Mouse (Mus musculus) forebrain, embryonic 15.5 days (tissue): Measurements from ENCODE around the gene Gcc1. TPM values are rescaled to one million over a fixed set of nuclear protein-coding genes. Genes with fewer than 3 reads are reported as not detected.

Experiments
- ATAC-seq: fragments of 200-750 bp; cut with Nextera tagmentation; replicated peaks from 2 replicates; pipeline ENCODE4 v1.8.0; 2017; ENCODE audit warnings: mild to moderate bottlenecking, moderate TSS enrichment, moderate library complexity
- H3K27ac ChIP-seq: fragments of 300-500 bp; sonication (generic); replicated peaks from 2 replicates; pipeline ENCODE4 v1.5.1; 2015; ENCODE audit warnings: mild to moderate bottlenecking, inconsistent platforms
- H3K27me3 ChIP-seq: fragments of 300-500 bp; sonication (generic); 2 replicates; pipeline ENCODE4 v1.6.1; 2015; ENCODE audit warnings: inconsistent platforms
- H3K36me3 ChIP-seq: fragments of 300-500 bp; sonication (generic); 2 replicates; pipeline ENCODE4 v1.6.1; 2015; ENCODE audit warnings: mild to moderate bottlenecking, inconsistent platforms
- H3K4me1 ChIP-seq: fragments of 300-500 bp; sonication (generic); 2 replicates; pipeline ENCODE4 v1.6.1; 2015; ENCODE audit warnings: inconsistent platforms
- H3K4me2 ChIP-seq: fragments of 300-500 bp; sonication (generic); replicated peaks from 2 replicates; pipeline ENCODE4 v1.6.1; 2015; ENCODE audit warnings: mild to moderate bottlenecking, inconsistent platforms
- H3K4me3 ChIP-seq: fragments of 300-500 bp; sonication (generic); 2 replicates; pipeline ENCODE4 v1.5.1; 2015; ENCODE audit warnings: mild to moderate bottlenecking, inconsistent platforms
- H3K9ac ChIP-seq: fragments of 300-500 bp; sonication (generic); replicated peaks from 2 replicates; pipeline ENCODE4 v1.6.1; 2015; ENCODE audit warnings: mild to moderate bottlenecking, inconsistent platforms
- H3K9me3 ChIP-seq: fragments of 300-500 bp; sonication (generic); 2 replicates; pipeline ENCODE4 v1.6.1; 2016; ENCODE audit warnings: inconsistent platforms
- WGBS: fragments of 180-500 bp; shearing (Covaris S2); methylation state at CpG from one replicate; pipeline ENCODE4 v1.1.7; 2015; ENCODE audit warnings: mixed read lengths; 5-methylcytosine and 5-hydroxymethylcytosine counted together
- polyA plus RNA-seq: library from polyadenylated mRNA; unstranded; fragments of >200 nt; fragmentation: Nextera tagmentation; extraction: Ambion mirVana; gene quantifications from 2 replicates; pipeline ENCODE4 v1.2.1, GENCODE M21; 2015

Gcc1 gene
- polyA plus RNA-seq, 1 experiment from 2014 or later, result 15.9 TPM

- WGBS, result 81% methylated on average over 17 of the region's 17 CpGs
- peak overlapping the region; percentile 69 for H3K4me3 ChIP-seq
- peak overlapping the region; percentile 63; the same call in 1 of the 2 replicates for H3K9ac ChIP-seq
- no peaks in the 10 kb centered on the region for H3K27me3 ChIP-seq
- H3K4me1 ChIP-seq, result peaks cover 43% of the 10 kb centered on the region
- no peak for ATAC-seq
- H3K9me3 ChIP-seq, result no peaks in the 10 kb centered on the region
- H3K27ac ChIP-seq, result no peak overlapping the region
- peaks cover 41% of the 10 kb centered on the region for H3K36me3 ChIP-seq
- peak overlapping the region; percentile 92 for H3K4me2 ChIP-seq
Observed at GRCm38 (mm10) chr6:28420361-28420760, 7.8 kb downstream of the Gcc1 start.

DNA sequence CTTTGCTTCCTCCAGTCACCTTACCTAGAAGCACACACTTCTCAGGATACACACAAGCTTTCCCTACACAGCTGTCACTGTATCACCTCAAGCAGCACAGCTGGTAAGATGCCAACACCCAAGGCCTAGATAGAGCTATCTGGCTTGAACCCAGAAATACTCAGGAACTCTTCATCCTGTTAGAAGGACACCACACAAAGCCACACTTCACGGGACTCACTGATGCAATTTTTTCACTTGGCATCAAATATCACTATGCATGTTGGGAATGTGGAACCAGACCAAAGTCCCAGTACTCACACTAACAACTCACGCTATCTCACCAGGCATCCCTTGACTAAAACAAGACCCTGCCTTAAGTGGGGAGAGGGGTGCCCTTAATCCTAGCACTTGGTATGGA, 8.5 kb downstream of the Gcc1 start:
- H3K9ac ChIP-seq, result no peak overlapping the region
- H3K9me3 ChIP-seq, result no peaks in the 10 kb centered on the region
- peaks cover 37% of the 10 kb centered on the region for H3K4me1 ChIP-seq
- WGBS, result 72% methylated on average over 2 of the region's 2 CpGs
- H3K36me3 ChIP-seq, result peaks cover 47% of the 10 kb centered on the region
- no peaks in the 10 kb centered on the region for H3K27me3 ChIP-seq
- H3K4me3 ChIP-seq, result no peak overlapping the region
- H3K4me2 ChIP-seq, result peak overlapping the region; percentile 92
- H3K27ac ChIP-seq, result no peak overlapping the region
- ATAC-seq, result no peak

- ATAC-seq, result no peak
- H3K4me1 ChIP-seq, result peaks cover 30% of the 10 kb centered on the region
- H3K9me3 ChIP-seq, result no peaks in the 10 kb centered on the region
- no peaks in the 10 kb centered on the region for H3K27me3 ChIP-seq
- H3K9ac ChIP-seq, result no peak overlapping the region
- WGBS, result 84% methylated on average over 14 of the region's 14 CpGs
- no peak overlapping the region for H3K4me3 ChIP-seq
- peaks cover 55% of the 10 kb centered on the region for H3K36me3 ChIP-seq
- H3K27ac ChIP-seq, result no peak overlapping the region
- no peak overlapping the region for H3K4me2 ChIP-seq
Observed at GRCm38 (mm10) chr6:28418449-28418848, 9.7 kb downstream of the Gcc1 start.

DNA sequence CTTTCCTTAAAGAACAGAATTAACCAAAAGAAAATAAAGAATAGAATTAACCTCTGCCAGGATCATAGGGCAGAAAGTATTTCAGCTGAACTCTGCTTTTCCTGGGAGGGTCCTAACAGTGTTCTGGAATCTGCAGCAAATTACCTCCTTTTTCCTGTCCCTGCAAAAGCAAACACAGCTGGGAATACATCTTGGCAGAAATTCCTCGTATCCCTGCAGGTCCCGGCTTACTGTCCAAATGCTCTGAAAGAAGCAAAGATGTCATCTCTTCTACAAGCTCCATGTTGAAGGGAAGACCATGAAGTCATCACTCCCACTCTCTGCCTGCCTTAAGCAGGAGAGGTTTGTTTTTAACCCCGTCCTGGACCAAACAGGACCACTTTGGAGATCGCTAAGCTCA, 11.2 kb downstream of the Gcc1 start:
- Histone ChIP-seq H3K9ac (no peak overlapping the region), H3K4me3 (no peak overlapping the region), H3K4me2 (no peak overlapping the region), H3K36me3 (peaks cover 57% of the 10 kb centered on the region), H3K27ac (no peak overlapping the region), H3K27me3 (no peaks in the 10 kb centered on the region), H3K4me1 (peaks cover 26% of the 10 kb centered on the region), H3K9me3 (no peaks in the 10 kb centered on the region)
- ATAC-seq, result no peak
- WGBS, result 77% methylated on average over 4 of the region's 4 CpGs

DNA sequence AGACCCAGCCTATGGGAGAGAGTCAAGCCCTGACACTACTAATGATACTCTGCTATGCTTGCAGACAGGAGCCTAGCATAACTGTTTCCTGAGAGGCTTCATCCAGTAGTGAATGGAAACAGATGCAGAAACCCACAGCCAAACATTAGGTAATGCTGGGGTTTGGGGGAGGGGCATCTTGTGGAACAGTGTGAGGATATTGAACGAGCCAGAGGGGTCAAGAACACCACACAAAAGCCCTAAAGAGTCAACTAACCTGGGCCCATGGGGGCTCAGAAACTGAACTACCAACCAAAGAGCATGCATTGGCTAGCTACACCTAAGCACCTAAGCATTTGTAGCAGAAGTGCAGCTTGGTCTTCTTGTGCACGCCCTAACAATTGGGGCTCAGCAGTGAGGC, 17.0 kb downstream of the Gcc1 start:
- Histone ChIP-seq H3K4me1 (no peaks in the 10 kb centered on the region), H3K27ac (no peak overlapping the region), H3K9ac (no peak overlapping the region), H3K4me3 (no peak overlapping the region), H3K9me3 (no peaks in the 10 kb centered on the region), H3K36me3 (peaks cover 25% of the 10 kb centered on the region), H3K4me2 (no peak overlapping the region), H3K27me3 (no peaks in the 10 kb centered on the region)
- ATAC-seq, result no peak
- WGBS, result 78% methylated on average over 2 of the region's 2 CpGs

GRCm38 (mm10) chr6:28410053-28410452, 18.1 kb downstream of the Gcc1 start:
- H3K36me3 ChIP-seq, result peaks cover 14% of the 10 kb centered on the region; the same call in 1 of the 2 replicates
- no peak for ATAC-seq
- H3K4me2 ChIP-seq, result no peak overlapping the region
- no peak overlapping the region for H3K27ac ChIP-seq
- no peak overlapping the region for H3K9ac ChIP-seq
- H3K4me3 ChIP-seq, result no peak overlapping the region
- H3K27me3 ChIP-seq, result no peaks in the 10 kb centered on the region
- no peaks in the 10 kb centered on the region for H3K4me1 ChIP-seq
- H3K9me3 ChIP-seq, result no peaks in the 10 kb centered on the region
- 92% methylated on average over 9 of the region's 9 CpGs for WGBS

- no peaks in the 10 kb centered on the region for H3K36me3 ChIP-seq
- H3K9me3 ChIP-seq, result 0 out of 2 replicates have a peak, but pooled peaks cover 3% of the 10 kb centered on the region
- no peak for ATAC-seq
- H3K4me3 ChIP-seq, result no peak overlapping the region
- H3K27me3 ChIP-seq, result no peaks in the 10 kb centered on the region
- H3K4me1 ChIP-seq, result peaks cover 16% of the 10 kb centered on the region
- H3K9ac ChIP-seq, result no peak overlapping the region
- no peak overlapping the region for H3K4me2 ChIP-seq
- H3K27ac ChIP-seq, result no peak overlapping the region
- 93% methylated on average over 4 of the region's 4 CpGs for WGBS
Observed at GRCm38 (mm10) chr6:28399791-28400190, 28.4 kb downstream of the Gcc1 start.

- Histone ChIP-seq H3K27me3 (no peaks in the 10 kb centered on the region), H3K27ac (no peak overlapping the region), H3K4me3 (no peak overlapping the region), H3K9me3 (0 out of 2 replicates have a peak, but pooled peaks cover 3% of the 10 kb centered on the region), H3K4me1 (peaks cover 16% of the 10 kb centered on the region), H3K9ac (no peak overlapping the region), H3K36me3 (no peaks in the 10 kb centered on the region), H3K4me2 (no peak overlapping the region)
- no peak for ATAC-seq
- WGBS, result 87% methylated on average over 3 of the region's 3 CpGs
Observed at GRCm38 (mm10) chr6:28398726-28399125, 29.5 kb downstream of the Gcc1 start.

DNA sequence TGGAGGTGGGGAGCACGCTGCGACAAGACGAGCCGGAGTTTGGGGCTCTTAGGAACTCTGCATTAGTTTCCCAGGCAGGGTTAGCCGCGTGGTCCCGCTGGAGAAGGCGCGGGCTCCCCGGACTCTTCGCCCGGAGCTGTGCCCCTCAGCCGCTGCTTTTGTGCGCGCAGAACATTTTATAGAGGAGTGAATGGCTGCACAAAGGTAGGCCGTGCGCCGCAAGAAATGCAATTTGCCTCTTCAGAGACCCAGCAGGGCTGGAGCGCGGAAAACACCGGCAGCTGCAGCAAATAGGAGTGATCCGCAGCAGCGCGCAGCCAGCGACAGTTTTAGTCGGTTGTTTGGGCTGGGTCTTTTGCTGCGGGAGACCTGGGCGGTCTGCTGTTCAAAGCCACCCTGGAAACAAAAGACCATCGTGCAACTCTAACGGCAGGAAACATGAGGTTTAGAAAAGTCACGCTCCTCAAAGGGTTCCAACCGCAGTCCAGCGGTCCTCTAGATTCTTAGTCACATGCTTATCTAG, 30.4 kb downstream of the Gcc1 start, which contains the start of gene Zfp800:
Zfp800 (minus strand) TSS at position 325 of the 523 bp plus-strand sequence.
- Histone ChIP-seq H3K36me3 (no peaks in the 10 kb centered on the region), H3K4me3 (peak within 1 kb of the TSS; percentile 56), H3K4me2 (peak within 1 kb of the TSS; percentile 73), H3K27ac (peak within 1 kb of the TSS; percentile 65), H3K9me3 (0 out of 2 replicates have a peak, but pooled peaks cover 3% of the 10 kb centered on the region), H3K27me3 (no peaks in the 10 kb centered on the region), H3K4me1 (peaks cover 16% of the 10 kb centered on the region), H3K9ac (peak within 1 kb of the TSS; percentile 62)
- peak; percentile 67 for ATAC-seq
- under 1% methylated on average over 33 of the region's 33 CpGs for WGBS

- WGBS, result 1% methylated on average over 19 of the region's 19 CpGs
- H3K4me1 ChIP-seq, result peaks cover 16% of the 10 kb centered on the region
- peak; percentile 68 for ATAC-seq
Observed at GRCm38 (mm10) chr6:28396853-28397457, 31.2 kb downstream of the Gcc1 start.

GRCm38 (mm10) chr6:28396051-28396852, 31.9 kb downstream of the Gcc1 start:
- peak overlapping the region; percentile 65 for H3K27ac ChIP-seq

More at GRCm38 (mm10) chr6:28396853-28397457, 31.2 kb downstream of the Gcc1 start:
- no peaks in the 10 kb centered on the region for H3K27me3 ChIP-seq
- H3K4me3 ChIP-seq, result peak overlapping the region; percentile 56
- peak overlapping the region; percentile 62 for H3K9ac ChIP-seq
- H3K9me3 ChIP-seq, result 0 out of 2 replicates have a peak, but pooled peaks cover 3% of the 10 kb centered on the region
- no peaks in the 10 kb centered on the region for H3K36me3 ChIP-seq
- peak overlapping the region; percentile 65 for H3K27ac ChIP-seq
- H3K4me2 ChIP-seq, result peak overlapping the region; percentile 73

GRCm38 (mm10) chr6:28389038-28389437, 39.2 kb downstream of the Gcc1 start:
- ATAC-seq, result no peak
- WGBS, result 86% methylated on average over 3 of the region's 3 CpGs
- H3K4me3 ChIP-seq, result no peak overlapping the region
- no peak overlapping the region for H3K27ac ChIP-seq
- no peaks in the 10 kb centered on the region for H3K36me3 ChIP-seq
- no peak overlapping the region for H3K4me2 ChIP-seq
- H3K27me3 ChIP-seq, result no peaks in the 10 kb centered on the region
- no peaks in the 10 kb centered on the region for H3K4me1 ChIP-seq
- no peak overlapping the region for H3K9ac ChIP-seq
- no peaks in the 10 kb centered on the region for H3K9me3 ChIP-seq

More at GRCm38 (mm10) chr6:28396051-28396852, 31.9 kb downstream of the Gcc1 start:
- Histone ChIP-seq H3K36me3 (no peaks in the 10 kb centered on the region), H3K9ac (no peak overlapping the region), H3K9me3 (0 out of 2 replicates have a peak, but pooled peaks cover 3% of the 10 kb centered on the region), H3K27me3 (no peaks in the 10 kb centered on the region), H3K4me2 (peak overlapping the region; percentile 73), H3K4me3 (peak overlapping the region; percentile 56), H3K4me1 (peaks cover 16% of the 10 kb centered on the region)
- 6% methylated on average over 15 of the region's 15 CpGs for WGBS
- peak; percentile 57 for ATAC-seq
